Mouse (Mus musculus): ENCODE results near the gene Ganc.

Ganc gene

DNA sequence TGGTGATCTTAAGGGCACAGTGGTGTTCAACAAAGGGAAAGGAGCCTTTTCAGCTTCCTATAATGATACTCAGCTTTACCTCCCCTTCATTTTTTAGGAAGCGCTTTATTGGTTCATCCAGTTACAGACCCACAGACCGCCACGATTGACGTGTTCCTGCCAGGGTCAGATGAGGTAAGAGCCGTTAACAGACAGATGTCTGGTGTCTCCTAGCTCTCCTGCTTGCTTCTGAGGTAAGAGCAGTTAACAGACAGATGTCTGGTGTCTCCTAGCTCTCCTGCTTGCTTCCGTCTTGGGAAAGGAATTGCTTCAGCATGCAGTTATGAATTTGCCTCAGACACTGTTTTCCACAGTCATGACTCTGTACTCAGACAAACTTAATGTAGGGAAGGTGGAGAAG is 47.0 kb downstream of the Ganc start:
- no peak for DNase-seq (ENCODE audit: low read depth, low spot score)

DNA sequence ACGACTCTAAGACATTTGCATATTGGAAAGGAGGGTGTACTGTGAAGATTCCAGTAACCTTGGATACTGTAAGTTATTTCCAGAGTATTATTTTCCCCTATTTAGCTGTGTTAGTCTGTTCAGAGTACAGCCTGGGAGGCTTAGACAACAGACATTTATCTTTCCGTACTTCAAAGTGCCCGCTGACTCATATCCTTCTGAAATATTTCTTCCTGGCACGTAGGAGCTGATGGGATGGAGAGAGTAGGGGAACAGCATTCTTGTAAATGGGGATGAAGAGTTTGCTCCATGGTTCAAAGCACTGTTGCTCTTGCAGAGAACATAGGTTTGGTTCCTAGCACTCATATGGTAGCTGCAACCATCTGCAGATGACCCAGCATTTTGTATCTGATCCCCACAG is 48.9 kb downstream of the Ganc start:
- DNase-seq (ENCODE audit: low read depth, low spot score): no peak

DNA sequence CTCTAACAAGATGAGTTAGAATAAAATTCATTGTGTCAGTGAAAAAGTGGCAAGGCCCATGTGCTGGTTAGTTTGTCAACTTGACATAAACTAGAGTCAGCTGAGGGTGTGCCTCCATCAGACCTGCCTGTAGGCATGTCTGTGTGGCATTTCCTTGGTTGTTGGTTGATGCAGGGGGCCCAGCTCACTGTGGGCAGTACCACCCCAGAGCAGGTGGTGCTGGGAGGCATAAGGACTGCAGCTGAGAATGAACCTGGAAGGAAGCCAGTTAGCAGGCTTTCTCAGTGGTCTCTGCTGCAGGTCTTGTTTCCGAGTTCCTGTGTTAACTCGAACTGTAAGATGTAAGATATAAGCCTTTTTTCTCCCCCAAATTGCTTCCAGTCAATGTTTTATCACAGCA is 51.3 kb downstream of the Ganc start:
- no peak for DNase-seq (ENCODE audit: low read depth, low spot score)

DNA sequence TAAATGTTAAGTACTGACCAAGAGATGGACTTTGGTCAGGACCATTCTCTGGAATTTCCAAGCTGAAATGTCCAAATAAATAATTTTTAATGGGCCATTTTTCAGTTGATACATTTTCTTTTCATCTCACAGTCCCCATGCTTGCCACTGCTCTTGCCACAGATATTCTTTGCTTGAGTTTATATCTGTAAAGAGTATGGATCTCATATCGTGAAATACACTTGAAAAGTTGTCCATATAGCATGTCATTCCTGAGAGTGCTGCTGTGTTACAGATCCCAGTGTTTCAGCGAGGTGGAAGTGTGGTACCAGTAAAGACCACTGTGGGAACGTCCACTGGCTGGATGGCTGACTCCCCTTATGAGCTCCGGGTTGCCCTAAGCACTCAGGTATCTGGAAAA is 52.0 kb downstream of the Ganc start, which contains the start of gene Capn3:
Gene Capn3 (plus strand): TSS at position 301 of the 400 bp plus-strand sequence.
- no peak for DNase-seq (ENCODE audit: low read depth, low spot score)

DNA sequence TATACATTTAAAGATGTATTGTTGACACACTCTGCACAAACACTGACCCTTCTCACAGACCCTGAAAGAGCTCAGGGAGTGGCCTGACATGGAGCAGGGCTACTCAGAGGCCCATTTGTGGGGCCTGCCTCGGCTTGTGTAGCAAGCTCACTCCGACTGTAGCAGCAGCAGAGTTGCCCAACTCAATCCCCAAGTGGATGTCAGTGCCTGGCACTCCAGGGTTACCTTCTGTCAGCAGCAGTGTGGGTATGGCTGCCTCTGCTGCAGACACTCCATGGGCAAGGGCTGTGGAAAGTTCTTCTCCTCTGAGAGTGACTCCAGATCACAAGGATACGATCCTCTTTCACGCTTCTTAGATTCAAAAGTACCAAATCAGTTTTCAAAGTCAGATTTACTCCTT is 56.5 kb downstream of the Ganc start:
- no peak for DNase-seq (ENCODE audit: low read depth, low spot score)

DNA sequence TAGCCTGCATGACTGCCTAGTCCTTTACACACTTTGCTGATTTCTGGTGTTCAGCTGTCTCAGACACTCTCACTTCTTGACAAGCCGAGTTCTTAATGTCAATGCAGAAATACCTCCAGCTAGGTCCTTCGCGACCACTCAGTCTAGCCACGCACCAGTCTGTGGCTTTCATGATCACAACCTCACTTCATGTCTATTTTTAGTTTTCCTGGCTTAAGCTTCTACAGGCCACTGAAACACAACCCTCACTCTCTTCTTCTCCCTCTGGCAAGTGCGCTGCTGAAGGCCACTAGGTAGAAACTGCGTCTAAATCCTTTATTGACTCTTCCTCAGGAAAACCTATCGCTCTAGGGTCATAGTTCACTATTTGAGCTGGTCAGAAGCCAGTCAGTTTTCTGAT is 59.6 kb downstream of the Ganc start:
- no peak for DNase-seq (ENCODE audit: low read depth, low spot score)

DNA sequence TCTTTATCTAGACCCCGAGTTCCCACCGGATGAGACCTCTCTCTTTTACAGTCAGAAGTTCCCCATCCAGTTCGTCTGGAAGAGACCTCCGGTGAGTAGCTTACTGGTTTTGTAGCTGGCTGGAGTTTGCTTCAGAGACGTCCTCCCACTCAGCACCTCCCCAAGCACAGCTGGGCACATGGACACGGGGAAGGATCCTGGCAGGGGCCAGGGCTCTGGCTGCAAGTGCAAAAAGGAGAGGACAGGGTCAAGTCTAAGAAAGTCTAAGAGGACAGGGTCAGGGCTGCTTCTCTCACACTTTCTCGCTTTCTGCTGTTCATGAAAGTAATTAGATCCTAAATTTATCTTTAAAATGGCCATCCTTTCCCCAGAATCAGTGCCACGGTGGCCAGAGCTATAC is 60.4 kb downstream of the Ganc start:
- no peak for DNase-seq (ENCODE audit: low read depth, low spot score)

DNA sequence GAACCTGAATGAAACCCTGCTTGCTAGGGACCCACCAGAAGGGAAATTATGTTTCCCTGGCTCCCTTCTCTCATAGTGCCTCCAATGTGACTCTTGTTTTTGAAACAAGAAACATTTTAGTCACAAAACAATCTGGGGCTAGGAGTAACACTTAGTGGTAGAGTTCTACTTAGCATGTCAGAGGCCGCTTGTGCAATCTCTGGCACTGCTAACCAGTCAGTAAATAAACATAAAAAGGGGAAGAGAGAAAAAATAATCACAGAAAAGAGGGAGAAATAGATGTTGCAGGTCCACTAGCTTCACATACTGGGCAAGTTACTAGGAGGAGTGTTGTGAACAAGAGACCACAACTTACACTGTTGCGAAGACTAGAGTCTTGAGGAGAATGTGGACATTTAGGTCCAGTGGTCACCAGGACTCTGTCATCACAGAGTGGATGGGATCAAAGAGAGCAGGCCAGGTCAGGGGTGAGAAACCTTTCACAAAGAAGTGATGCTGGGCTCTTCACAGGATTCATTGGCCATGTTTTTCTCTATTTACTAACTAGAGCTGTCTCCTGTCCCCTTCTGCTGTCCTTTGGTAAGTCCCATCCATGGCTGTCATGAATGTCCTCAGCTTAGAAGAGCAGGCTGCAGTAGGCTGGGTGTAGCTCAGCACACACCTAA is 61.2 kb downstream of the Ganc start:
- DNase-seq (ENCODE audit: low read depth, low spot score): no peak

DNA sequence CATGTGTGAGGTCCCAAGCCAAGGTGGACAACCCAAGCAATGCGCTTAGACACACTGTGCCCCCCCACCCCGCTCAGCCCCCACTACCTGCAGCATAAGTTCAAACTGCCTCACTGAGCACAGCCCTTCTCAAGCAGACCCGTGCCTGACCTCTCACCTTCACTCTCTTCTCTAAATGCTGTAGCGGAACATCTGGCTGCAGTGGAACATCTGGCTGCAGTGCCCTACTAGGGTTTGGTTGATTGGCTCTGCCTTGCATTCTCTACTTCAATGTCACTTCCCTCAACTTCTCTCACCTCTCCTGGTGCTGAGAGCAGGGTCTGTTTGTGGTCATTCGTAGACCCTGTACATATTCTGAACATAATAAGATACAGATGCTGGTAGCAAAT is 61.7 kb downstream of the Ganc start:
- DNase-seq (ENCODE audit: low read depth, low spot score): no peak

DNA sequence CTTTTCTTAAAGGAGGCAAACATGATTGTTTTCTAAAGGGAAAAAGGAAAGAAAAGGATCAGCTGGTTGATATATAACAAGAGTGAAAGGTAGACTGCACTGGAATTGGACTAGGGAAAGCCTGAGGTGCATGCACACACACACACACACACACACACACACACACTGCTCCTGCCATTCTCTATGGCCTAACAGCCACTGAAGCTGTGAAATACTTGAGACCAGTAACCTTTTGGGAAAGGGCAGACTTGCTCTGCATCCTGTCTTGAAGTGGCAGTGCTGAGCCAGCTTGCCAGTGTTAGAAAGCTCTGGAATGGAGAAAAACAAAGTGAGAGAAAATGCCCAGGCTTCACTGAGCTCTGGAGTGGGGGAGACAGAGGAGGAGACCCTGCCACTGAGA is 64.3 kb downstream of the Ganc start:
- DNase-seq (ENCODE audit: low read depth, low spot score): no peak

DNA sequence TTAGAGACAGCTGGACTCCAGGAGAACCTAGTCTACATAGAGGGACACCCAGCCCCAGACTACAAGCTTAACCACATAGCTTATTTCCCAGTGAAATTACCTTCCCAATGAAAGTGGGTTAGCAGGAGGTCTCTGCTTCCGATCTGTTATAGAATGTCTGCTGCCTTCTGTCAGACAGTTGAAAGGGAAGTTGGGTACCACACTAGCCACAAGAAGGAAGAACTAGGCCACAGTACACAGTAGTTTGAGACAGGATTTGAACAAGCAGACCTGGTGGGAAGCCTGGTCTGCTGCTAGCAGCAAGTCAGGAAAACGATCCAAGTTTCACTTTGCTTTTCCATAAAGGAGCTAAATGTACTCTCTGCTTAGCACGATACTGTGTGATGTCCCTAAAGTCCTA is 65.5 kb downstream of the Ganc start:
- no peak for DNase-seq (ENCODE audit: low read depth, low spot score)

DNA sequence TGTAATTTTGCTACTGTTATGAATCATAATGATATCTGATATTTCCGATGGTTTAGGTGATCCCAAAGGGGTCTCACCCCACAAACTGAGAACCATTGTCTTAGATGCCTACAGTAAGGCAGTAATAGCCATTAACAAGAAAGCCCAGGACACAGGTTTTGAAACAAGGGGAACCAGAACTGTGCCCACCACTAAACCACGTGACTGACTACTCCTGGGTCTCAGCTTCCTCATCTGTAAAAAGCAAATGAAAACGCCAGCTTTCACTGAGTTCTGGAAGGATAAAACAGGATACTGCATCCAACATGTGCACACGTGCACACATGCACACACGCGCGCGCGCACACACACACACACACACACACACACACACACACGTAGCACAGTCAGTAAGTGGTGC is 66.0 kb downstream of the Ganc start:
- no peak for DNase-seq (ENCODE audit: low read depth, low spot score)

DNA sequence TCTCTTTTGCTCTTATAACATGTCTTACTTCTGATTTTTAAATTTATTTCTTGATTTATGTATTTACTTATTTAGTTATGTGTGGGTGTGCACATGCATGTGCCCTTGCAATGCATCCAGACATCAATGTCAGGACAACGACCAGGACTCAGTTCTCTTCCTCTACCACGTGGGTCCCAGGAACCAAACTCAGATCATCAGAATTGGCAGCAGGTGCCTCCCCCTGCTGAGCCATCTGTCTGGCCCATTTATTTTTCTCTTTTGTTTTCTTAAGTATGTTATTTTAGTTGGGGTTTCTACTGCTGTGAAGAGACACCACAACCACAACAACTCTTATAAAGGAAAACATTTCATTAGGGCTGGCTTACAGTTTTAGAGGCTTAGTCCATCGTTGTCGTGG is 67.2 kb downstream of the Ganc start:
- DNase-seq (ENCODE audit: low read depth, low spot score): no peak

DNA sequence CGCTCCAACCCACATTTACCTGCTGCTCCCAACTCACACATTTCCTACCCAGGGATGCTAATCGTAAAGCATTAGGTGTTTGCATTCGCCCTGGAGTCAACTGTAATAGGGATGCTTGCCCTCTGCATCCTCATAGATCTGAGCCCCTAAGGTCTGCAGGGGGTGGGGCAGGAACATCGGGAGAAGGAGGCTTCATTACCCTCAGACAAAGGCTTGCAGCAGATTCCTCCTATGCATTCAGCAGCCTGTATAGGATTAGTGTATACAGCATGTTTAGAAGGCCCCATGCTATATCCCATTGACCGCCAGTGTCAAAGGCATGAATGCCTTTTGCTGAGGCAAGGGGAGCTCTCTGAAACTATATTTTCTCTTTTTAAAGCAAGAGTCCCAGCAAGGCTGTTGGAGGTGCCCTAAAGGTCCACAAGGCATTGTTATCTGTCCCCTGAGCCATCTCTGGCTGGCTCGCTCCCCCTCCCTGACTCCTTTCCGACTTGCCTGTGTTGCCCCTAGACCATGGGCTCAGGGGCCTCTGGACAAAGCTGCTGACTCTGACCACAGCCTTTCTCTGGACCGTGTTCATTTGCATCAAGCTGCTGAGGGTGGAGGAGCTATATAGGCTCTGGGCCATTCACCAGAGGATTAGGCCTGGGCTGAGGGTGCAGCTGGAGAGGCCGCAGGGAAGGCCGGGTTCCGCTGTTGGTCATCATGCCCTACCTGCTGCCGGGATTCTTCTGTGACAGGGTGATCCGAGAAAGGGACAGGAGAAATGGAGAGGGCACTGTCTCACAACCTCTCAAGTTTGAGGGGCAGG is 72.8 kb downstream of the Ganc start:
- no peak for DNase-seq (ENCODE audit: low read depth, low spot score)

DNA sequence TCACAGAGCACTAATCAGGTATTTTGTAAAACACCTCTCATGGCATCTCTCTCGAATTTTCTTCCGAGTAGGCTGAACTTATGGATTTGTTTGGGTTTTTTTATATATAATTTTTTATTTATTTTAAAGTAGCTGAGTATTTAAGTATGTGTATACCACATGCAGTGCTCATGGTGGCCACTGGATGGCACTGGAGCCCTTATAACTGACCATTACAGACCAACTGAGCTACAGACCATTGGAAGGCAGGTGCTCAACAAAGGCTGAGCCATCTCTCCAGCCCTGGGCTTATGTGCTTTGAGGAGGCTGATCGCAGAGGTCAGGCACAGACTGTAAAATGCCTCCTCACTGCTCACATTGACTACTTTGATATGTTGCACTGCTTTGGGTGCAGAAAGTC is 74.9 kb downstream of the Ganc start:
- peak; percentile 74 for DNase-seq (ENCODE audit: low read depth, low spot score)

DNA sequence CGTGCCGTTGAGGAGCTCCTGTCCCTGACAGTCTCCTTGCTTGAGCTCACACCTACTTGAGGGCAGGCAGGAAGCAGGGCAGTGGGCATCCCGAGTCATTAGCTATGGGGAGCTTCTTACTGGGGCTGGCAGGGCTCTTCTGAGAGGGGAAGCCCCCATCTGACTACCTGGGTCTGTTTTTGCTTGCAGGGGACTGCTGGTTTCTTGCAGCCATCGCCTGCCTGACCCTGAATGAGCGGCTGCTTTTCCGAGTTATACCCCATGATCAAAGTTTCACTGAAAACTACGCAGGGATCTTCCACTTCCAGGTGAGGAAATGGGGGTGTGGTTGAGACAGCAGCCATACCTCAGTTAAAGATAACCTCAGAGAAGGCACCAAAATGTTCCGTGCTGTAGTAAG is 78.2 kb downstream of the Ganc start:
- no peak for DNase-seq (ENCODE audit: low read depth, low spot score)

DNA sequence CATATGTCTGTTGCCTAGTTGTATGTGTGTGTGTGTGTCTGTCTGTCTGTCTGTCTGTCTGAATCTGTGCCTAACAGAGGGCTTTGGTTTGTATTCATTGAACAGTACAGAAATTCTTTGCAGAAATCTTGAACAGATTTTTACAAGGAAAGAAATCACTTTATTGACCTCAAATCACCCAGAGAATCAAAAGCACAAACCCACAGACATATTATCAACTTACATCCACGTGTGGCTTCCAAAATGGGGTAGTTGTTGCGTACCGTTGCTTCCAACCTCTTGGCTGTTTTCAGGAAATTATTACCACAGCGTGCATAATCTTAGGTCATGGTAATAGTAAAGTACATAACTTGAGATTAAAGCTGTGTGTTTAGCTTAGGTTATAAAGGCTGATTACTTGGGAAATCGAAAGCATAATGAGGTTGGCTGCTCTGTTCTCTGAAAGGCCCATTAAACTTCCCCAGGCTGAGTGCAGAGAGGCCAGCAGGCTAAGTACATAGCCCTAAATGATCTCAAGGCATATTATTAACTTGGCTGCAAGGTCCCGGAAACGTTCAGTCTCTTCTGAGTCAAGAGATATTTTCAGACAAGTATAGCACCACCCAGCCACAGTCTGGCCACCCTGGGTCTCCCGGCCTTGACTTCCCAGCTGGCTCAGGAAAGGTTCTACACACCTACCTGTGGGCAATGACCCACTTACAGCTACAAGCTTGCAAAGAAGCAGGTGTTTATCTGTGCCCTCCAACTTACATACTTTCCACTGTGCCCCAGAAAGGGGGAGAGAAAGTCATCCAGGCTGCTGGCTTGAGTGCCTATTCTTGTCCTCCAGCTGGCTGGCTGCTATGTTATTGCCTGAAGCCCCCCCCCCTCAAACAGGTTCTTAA is 79.1 kb downstream of the Ganc start:
- no peak for DNase-seq (ENCODE audit: low read depth, low spot score)

DNA sequence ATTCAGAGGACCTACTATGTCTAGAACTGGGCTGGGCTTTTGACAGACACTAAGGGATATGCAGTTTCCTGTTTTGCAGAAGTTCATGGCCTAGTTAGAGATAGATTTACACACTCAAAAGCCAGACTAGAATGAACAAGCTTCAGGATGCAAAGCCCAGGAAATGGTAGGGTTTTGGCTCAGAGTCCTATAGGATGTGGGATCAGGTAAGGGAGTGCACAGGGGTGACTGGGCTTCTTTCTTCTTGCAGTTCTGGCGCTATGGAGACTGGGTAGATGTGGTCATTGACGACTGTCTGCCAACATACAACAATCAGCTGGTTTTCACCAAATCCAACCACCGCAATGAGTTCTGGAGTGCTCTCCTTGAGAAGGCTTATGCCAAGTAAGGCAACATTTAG is 80.5 kb downstream of the Ganc start:
- no peak for DNase-seq (ENCODE audit: low read depth, low spot score)

DNA sequence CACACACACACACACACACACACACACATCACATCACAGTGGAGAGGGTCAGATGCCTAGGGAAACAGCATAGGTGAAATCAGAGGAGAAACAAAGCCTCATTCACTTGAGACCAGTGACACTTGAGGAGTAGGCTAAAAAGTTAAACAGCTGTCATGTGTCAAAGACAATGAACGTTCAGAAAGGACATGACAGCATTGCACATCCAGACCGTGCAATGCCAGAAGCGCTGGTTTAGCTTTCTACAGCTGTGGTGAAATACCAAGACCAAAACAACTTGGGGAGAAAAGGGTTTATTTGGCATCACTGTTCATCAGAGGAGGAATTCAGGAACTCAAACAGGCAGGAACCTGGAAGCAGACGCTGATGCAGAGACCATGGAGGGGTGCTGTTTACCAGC is 89.6 kb downstream of the Ganc start:
- DNase-seq (ENCODE audit: low read depth, low spot score): no peak

DNA sequence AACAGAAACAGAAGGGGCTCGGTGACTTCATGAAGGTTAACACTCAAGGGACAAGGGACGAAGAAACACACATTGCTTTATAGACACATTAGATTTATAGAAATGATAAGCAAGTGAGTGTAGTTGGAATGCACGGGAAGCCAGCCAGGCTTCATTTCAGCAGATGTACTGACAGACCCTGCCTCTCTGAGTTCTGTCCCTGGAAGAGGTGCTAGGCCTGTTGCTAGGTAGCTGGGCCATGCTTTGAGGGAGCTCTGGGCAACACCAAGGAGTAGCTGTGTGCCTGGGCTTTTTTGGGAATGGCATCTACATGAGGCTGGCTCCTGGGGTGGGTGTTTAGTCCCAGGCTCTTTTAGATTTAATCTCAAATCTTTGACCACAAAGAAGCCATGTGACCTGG is 92.8 kb downstream of the Ganc start:
- DNase-seq (ENCODE audit: low read depth, low spot score): no peak

DNA sequence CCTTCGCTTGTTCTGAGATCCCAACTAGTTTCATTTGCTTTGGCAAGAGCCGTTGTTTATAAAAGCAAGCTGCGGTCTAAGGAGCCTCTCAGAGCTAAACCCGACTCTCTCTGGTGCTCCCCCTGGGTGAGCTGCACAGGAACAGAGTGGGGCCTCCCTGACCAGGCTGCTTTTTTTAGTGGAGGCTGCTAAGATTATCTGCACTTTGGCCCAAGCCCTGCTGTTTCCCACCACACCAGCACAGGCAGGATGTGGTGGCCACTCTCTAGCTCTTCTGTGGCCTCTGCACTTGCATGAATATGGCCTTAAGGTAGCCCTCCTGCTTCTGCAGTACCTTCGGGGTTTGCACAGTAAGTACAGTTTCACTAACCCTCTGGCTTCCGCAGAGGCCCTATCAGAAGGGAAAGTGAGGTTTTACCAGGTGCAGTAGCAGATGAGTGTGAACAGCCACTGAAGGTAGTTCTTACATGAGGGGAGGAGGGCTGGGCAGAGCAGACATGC is 96.3 kb downstream of the Ganc start:
- peak; percentile 75 for DNase-seq (ENCODE audit: low read depth, low spot score)
